Mouse (Mus musculus): ENCODE results near the gene Mchr1. TPM values are rescaled to one million over a fixed set of nuclear protein-coding genes. Genes with fewer than 3 reads are reported as not detected.

Gene Mchr1
- polyA plus RNA-seq, 1 experiment from 2014 or later: not detected

- WGBS: 26% methylated on average over 2 of the region's 2 CpGs
- Histone ChIP-seq H3K27me3 (replicated peaks) (peaks cover 9% of the 10 kb centered on the region; the same call in 1 of the 2 replicates), H3K4me3 (no peak overlapping the region), H3K9ac (no peak overlapping the region), H3K4me2 (no peak overlapping the region), H3K4me1 (replicated peaks) (peaks cover 11% of the 10 kb centered on the region), H3K27ac (ENCODE audit: poor library complexity, severe bottlenecking) (no peak overlapping the region), H3K36me3 (no peaks in the 10 kb centered on the region), H3K9me3 (replicated peaks) (peaks cover 1% of the 10 kb centered on the region)
- ATAC-seq (ENCODE audit: insufficient number of reproducible peaks, low FRiP score): no peak
These were observed 38.1 kb downstream of the Mchr1 start for GRCm38 (mm10) chr15:81273361-81273760.

GRCm38 (mm10) chr15:81277928-81278327 is 42.6 kb downstream of the Mchr1 start:
- no peak overlapping the region for H3K4me2 ChIP-seq
- ATAC-seq (ENCODE audit: insufficient number of reproducible peaks, low FRiP score): no peak
- no peak overlapping the region for H3K4me3 ChIP-seq
- H3K27ac ChIP-seq (ENCODE audit: poor library complexity, severe bottlenecking): no peak overlapping the region
- H3K9ac ChIP-seq: no peak overlapping the region
- WGBS: 36% methylated on average over 11 of the region's 11 CpGs
- peaks cover 9% of the 10 kb centered on the region; the same call in 1 of the 2 replicates for H3K27me3 ChIP-seq (replicated peaks)
- H3K9me3 ChIP-seq (replicated peaks): no peaks in the 10 kb centered on the region
- H3K4me1 ChIP-seq (replicated peaks): peaks cover 5% of the 10 kb centered on the region
- H3K36me3 ChIP-seq: no peaks in the 10 kb centered on the region

- H3K9me3 ChIP-seq (replicated peaks): no peaks in the 10 kb centered on the region
- 85% methylated on average over 6 of the region's 6 CpGs for WGBS
- H3K36me3 ChIP-seq: no peaks in the 10 kb centered on the region
- H3K4me1 ChIP-seq (replicated peaks): no peaks in the 10 kb centered on the region
- H3K4me3 ChIP-seq: no peak overlapping the region
- no peak for ATAC-seq (ENCODE audit: insufficient number of reproducible peaks, low FRiP score)
- peaks cover 9% of the 10 kb centered on the region; the same call in 1 of the 2 replicates for H3K27me3 ChIP-seq (replicated peaks)
- H3K4me2 ChIP-seq: no peak overlapping the region
- no peak overlapping the region for H3K27ac ChIP-seq (ENCODE audit: poor library complexity, severe bottlenecking)
- no peak overlapping the region for H3K9ac ChIP-seq
These were observed 43.4 kb downstream of the Mchr1 start for GRCm38 (mm10) chr15:81278699-81279098.

- Histone ChIP-seq H3K9me3 (replicated peaks) (no peaks in the 10 kb centered on the region), H3K9ac (no peak overlapping the region), H3K4me2 (no peak overlapping the region), H3K27ac (ENCODE audit: poor library complexity, severe bottlenecking) (no peak overlapping the region), H3K27me3 (replicated peaks) (no peaks in the 10 kb centered on the region), H3K36me3 (no peaks in the 10 kb centered on the region), H3K4me3 (no peak overlapping the region), H3K4me1 (replicated peaks) (no peaks in the 10 kb centered on the region)
- ATAC-seq (ENCODE audit: insufficient number of reproducible peaks, low FRiP score): no peak
- 75% methylated on average over 9 of the region's 9 CpGs for WGBS
These were observed 48.9 kb downstream of the Mchr1 start for GRCm38 (mm10) chr15:81284121-81284734.

Other genes with a start within 250 kb of the Mchr1 start
- gene Mrtfa, start 44.7 kb upstream of the Mchr1 start, polyA plus RNA-seq (2016; fragmentation: Nextera tagmentation; extraction: Ambion mirVana): 19.4 TPM in 2 replicates
- 54.1 and 58.4 TPM in 2 replicates for gene Slc25a17, start 125.3 kb downstream of the Mchr1 start, polyA plus RNA-seq (2016; fragmentation: Nextera tagmentation; extraction: Ambion mirVana)
- gene St13, start 164.6 kb downstream of the Mchr1 start, polyA plus RNA-seq (2016; fragmentation: Nextera tagmentation; extraction: Ambion mirVana): 150 TPM in 2 replicates
- 10.4 and 11.3 TPM in 2 replicates for gene Xpnpep3, start 164.6 kb downstream of the Mchr1 start, polyA plus RNA-seq (2016; fragmentation: Nextera tagmentation; extraction: Ambion mirVana)
- gene Dnajb7, start 172.8 kb downstream of the Mchr1 start, polyA plus RNA-seq (2016; fragmentation: Nextera tagmentation; extraction: Ambion mirVana): 1.1 TPM in 2 replicates
- gene Rbx1, start 230.8 kb downstream of the Mchr1 start, polyA plus RNA-seq (2016; fragmentation: Nextera tagmentation; extraction: Ambion mirVana): 383 and 424 TPM in 2 replicates